Mouse (Mus musculus) liver, adult 2 months (tissue): ENCODE measurements around the gene Ppp6r2.

Experiments used
- CTCF ChIP-seq: fragments of 200-500 bp; IDR thresholded peaks from 2 replicates; pipeline ENCODE4 v1.5.1; 2011; ENCODE audit warnings: low read depth, low read length, control low read depth
- POLR2A ChIP-seq: fragments of 200-500 bp; IDR thresholded peaks from 2 replicates; pipeline ENCODE4 v1.6.1; 2011; ENCODE audit warnings: low read length, control low read depth; ENCODE audit not compliant: insufficient read depth; ENCODE audit errors: extremely low read depth

- no peak for TF ChIP-seq CTCF
- no peak for TF ChIP-seq POLR2A
These were observed 38.9 kb upstream of the Ppp6r2 start for GRCm38 (mm10) chr15:89172276-89172935.
